Mouse (Mus musculus) forebrain, embryonic 15.5 days (tissue): ENCODE measurements at regions not wholly inside any gene's neighbourhood (a gene's known extent, or its start where the extent isn't known, plus 50 kb on each side); places are given as distances from the start of the nearest gene placed in this dataset.
A peak's percentile ranks its signal among the peaks of the same experiment; 100 is the strongest.

Source experiments
- ATAC-seq: fragments of 200-750 bp; cut with Nextera tagmentation; replicated peaks from 2 replicates; pipeline ENCODE4 v1.8.0; 2017; ENCODE audit warnings: mild to moderate bottlenecking, moderate TSS enrichment, moderate library complexity
- H3K27ac ChIP-seq: fragments of 300-500 bp; sonication (generic); replicated peaks from 2 replicates; pipeline ENCODE4 v1.5.1; 2015; ENCODE audit warnings: mild to moderate bottlenecking, inconsistent platforms
- H3K27me3 ChIP-seq: fragments of 300-500 bp; sonication (generic); 2 replicates; pipeline ENCODE4 v1.6.1; 2015; ENCODE audit warnings: inconsistent platforms
- H3K36me3 ChIP-seq: fragments of 300-500 bp; sonication (generic); 2 replicates; pipeline ENCODE4 v1.6.1; 2015; ENCODE audit warnings: mild to moderate bottlenecking, inconsistent platforms
- H3K4me1 ChIP-seq: fragments of 300-500 bp; sonication (generic); 2 replicates; pipeline ENCODE4 v1.6.1; 2015; ENCODE audit warnings: inconsistent platforms
- H3K4me2 ChIP-seq: fragments of 300-500 bp; sonication (generic); replicated peaks from 2 replicates; pipeline ENCODE4 v1.6.1; 2015; ENCODE audit warnings: mild to moderate bottlenecking, inconsistent platforms
- H3K4me3 ChIP-seq: fragments of 300-500 bp; sonication (generic); 2 replicates; pipeline ENCODE4 v1.5.1; 2015; ENCODE audit warnings: mild to moderate bottlenecking, inconsistent platforms
- H3K9ac ChIP-seq: fragments of 300-500 bp; sonication (generic); replicated peaks from 2 replicates; pipeline ENCODE4 v1.6.1; 2015; ENCODE audit warnings: mild to moderate bottlenecking, inconsistent platforms
- H3K9me3 ChIP-seq: fragments of 300-500 bp; sonication (generic); 2 replicates; pipeline ENCODE4 v1.6.1; 2016; ENCODE audit warnings: inconsistent platforms
- WGBS: fragments of 180-500 bp; shearing (Covaris S2); methylation state at CpG from one replicate; pipeline ENCODE4 v1.1.7; 2015; ENCODE audit warnings: mixed read lengths; 5-methylcytosine and 5-hydroxymethylcytosine counted together

GRCm38 (mm10) chr5:41476001-41476400 is 232.0 kb downstream of the Rab28 start:
- Histone ChIP-seq H3K4me3 (no peak overlapping the region), H3K4me1 (no peaks in the 10 kb centered on the region), H3K27ac (no peak overlapping the region), H3K9me3 (no peaks in the 10 kb centered on the region), H3K4me2 (no peak overlapping the region), H3K9ac (no peak overlapping the region), H3K27me3 (no peaks in the 10 kb centered on the region), H3K36me3 (no peaks in the 10 kb centered on the region)
- ATAC-seq, result peak; percentile 53
- WGBS, result 45% methylated on average over 3 of the region's 3 CpGs

GRCm38 (mm10) chr5:41445512-41446005 is 262.4 kb downstream of the Rab28 start:
- no peak for ATAC-seq
- 72% methylated on average over 2 of the region's 2 CpGs for WGBS
- Histone ChIP-seq H3K27ac (no peak overlapping the region), H3K27me3 (no peaks in the 10 kb centered on the region), H3K9me3 (no peaks in the 10 kb centered on the region), H3K36me3 (no peaks in the 10 kb centered on the region), H3K4me3 (no peak overlapping the region), H3K4me1 (no peaks in the 10 kb centered on the region), H3K4me2 (no peak overlapping the region), H3K9ac (no peak overlapping the region)

GRCm38 (mm10) chr5:41441081-41441480 is 266.9 kb downstream of the Rab28 start:
- 83% methylated on average over 1 of the region's 1 CpGs for WGBS
- H3K27ac ChIP-seq, result no peak overlapping the region
- ATAC-seq, result peak; percentile 69
- H3K36me3 ChIP-seq, result no peaks in the 10 kb centered on the region
- H3K4me3 ChIP-seq, result no peak overlapping the region
- H3K4me1 ChIP-seq, result no peaks in the 10 kb centered on the region
- H3K9me3 ChIP-seq, result no peaks in the 10 kb centered on the region
- no peak overlapping the region for H3K9ac ChIP-seq
- H3K27me3 ChIP-seq, result no peaks in the 10 kb centered on the region
- no peak overlapping the region for H3K4me2 ChIP-seq

GRCm38 (mm10) chr5:41419121-41419874 is 288.7 kb downstream of the Rab28 start:
- Histone ChIP-seq H3K4me3 (no peak overlapping the region), H3K36me3 (no peaks in the 10 kb centered on the region), H3K9ac (no peak overlapping the region), H3K4me2 (no peak overlapping the region), H3K27ac (no peak overlapping the region), H3K4me1 (no peaks in the 10 kb centered on the region), H3K27me3 (no peaks in the 10 kb centered on the region), H3K9me3 (no peaks in the 10 kb centered on the region)
- ATAC-seq, result no peak
- 63% methylated on average over 6 of the region's 6 CpGs for WGBS

GRCm38 (mm10) chr5:41409070-41409668 is 298.8 kb downstream of the Rab28 start:
- Histone ChIP-seq H3K4me2 (no peak overlapping the region), H3K4me3 (no peak overlapping the region), H3K36me3 (no peaks in the 10 kb centered on the region), H3K9me3 (no peaks in the 10 kb centered on the region), H3K4me1 (no peaks in the 10 kb centered on the region), H3K9ac (no peak overlapping the region), H3K27me3 (no peaks in the 10 kb centered on the region), H3K27ac (no peak overlapping the region)
- ATAC-seq, result no peak
- WGBS, result 71% methylated on average over 6 of the region's 6 CpGs

DNA sequence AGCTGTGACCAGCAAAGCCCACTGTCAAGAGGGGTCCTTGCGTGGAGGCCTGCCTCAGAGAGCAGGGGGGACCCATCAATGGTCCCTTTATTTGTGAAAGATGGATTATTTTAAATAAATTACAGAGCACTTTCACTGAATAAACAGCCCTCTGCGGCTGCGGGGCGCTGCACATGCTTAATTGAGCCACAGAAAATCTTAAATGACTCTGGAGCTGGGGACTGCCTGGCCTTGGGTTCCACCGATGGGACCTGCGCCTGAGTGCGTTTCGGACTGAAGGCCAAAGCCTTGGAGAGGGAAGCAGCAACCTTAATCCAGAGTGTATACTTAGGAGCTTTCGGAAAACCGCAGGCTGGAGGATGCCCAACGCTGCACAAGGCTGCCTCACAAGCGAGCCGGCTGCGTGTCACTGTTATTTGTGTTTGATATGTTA is 315.1 kb downstream of the Rab28 start:
- H3K4me3 ChIP-seq, result peak overlapping the region; percentile 17
- H3K36me3 ChIP-seq, result no peaks in the 10 kb centered on the region
- ATAC-seq, result peak; percentile 79
- H3K27ac ChIP-seq, result peak overlapping the region; percentile 45; the same call in 1 of the 2 replicates
- no peaks in the 10 kb centered on the region for H3K9me3 ChIP-seq
- H3K27me3 ChIP-seq, result no peaks in the 10 kb centered on the region
- H3K4me1 ChIP-seq, result peaks cover 16% of the 10 kb centered on the region
- 0 out of 2 replicates have a peak overlapping the region, but pooled peaks have one; percentile 27 for H3K9ac ChIP-seq
- peak overlapping the region; percentile 34 for H3K4me2 ChIP-seq
- WGBS, result 28% methylated on average over 14 of the region's 14 CpGs

DNA sequence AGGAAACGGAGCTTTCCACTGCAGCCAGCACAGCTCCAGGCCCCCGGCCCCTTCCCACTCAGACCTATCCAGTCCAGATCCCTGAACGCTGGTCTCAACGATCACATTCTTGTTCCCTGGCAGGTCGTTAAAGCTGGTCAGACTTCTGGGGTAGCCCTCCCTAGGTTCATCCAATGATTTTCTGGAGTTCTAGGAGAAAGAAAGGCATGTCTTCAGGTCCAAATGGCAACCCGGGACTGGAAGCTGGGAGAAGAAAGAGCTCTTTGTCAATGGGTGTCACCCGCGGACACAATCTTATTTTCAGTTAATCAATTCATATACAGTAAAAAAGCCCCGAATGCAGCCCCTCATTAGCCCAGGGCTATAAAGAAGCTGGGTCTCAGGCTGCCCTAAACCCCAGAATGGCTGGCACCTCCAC is 315.8 kb downstream of the Rab28 start:
- peak; percentile 74 for ATAC-seq
- H3K27ac ChIP-seq, result peak overlapping the region; percentile 47; the same call in 1 of the 2 replicates
- no peaks in the 10 kb centered on the region for H3K9me3 ChIP-seq
- no peaks in the 10 kb centered on the region for H3K36me3 ChIP-seq
- H3K4me1 ChIP-seq, result peaks cover 16% of the 10 kb centered on the region
- H3K27me3 ChIP-seq, result no peaks in the 10 kb centered on the region
- 21% methylated on average over 9 of the region's 9 CpGs for WGBS
- no peak overlapping the region for H3K4me3 ChIP-seq
- H3K4me2 ChIP-seq, result 0 out of 2 replicates have a peak overlapping the region, but pooled peaks have one; percentile 5
- no peak overlapping the region for H3K9ac ChIP-seq

- H3K4me2 ChIP-seq, result no peak overlapping the region
- ATAC-seq, result no peak
- H3K27me3 ChIP-seq, result no peaks in the 10 kb centered on the region
- no peaks in the 10 kb centered on the region; the same call in 1 of the 2 replicates for H3K4me1 ChIP-seq
- H3K27ac ChIP-seq, result no peak overlapping the region
- 72% methylated on average over 3 of the region's 3 CpGs for WGBS
- no peak overlapping the region for H3K4me3 ChIP-seq
- H3K9me3 ChIP-seq, result no peaks in the 10 kb centered on the region
- H3K9ac ChIP-seq, result no peak overlapping the region
- H3K36me3 ChIP-seq, result no peaks in the 10 kb centered on the region
Observed at GRCm38 (mm10) chr5:41373409-41373808, 334.5 kb downstream of the Rab28 start.

GRCm38 (mm10) chr5:41371461-41371860 is 336.5 kb downstream of the Rab28 start:
- no peaks in the 10 kb centered on the region; the same call in 1 of the 2 replicates for H3K4me1 ChIP-seq
- H3K36me3 ChIP-seq, result no peaks in the 10 kb centered on the region
- ATAC-seq, result no peak
- 81% methylated on average over 4 of the region's 4 CpGs for WGBS
- H3K27ac ChIP-seq, result no peak overlapping the region
- no peak overlapping the region for H3K4me2 ChIP-seq
- no peak overlapping the region for H3K4me3 ChIP-seq
- H3K27me3 ChIP-seq, result no peaks in the 10 kb centered on the region
- no peaks in the 10 kb centered on the region for H3K9me3 ChIP-seq
- H3K9ac ChIP-seq, result no peak overlapping the region

GRCm38 (mm10) chr5:41370356-41370755 is 337.6 kb downstream of the Rab28 start:
- no peak overlapping the region for H3K4me2 ChIP-seq
- no peak for ATAC-seq
- no peak overlapping the region for H3K9ac ChIP-seq
- no peaks in the 10 kb centered on the region for H3K27me3 ChIP-seq
- H3K4me1 ChIP-seq, result no peaks in the 10 kb centered on the region; the same call in 1 of the 2 replicates
- no peaks in the 10 kb centered on the region for H3K9me3 ChIP-seq
- H3K4me3 ChIP-seq, result no peak overlapping the region
- H3K27ac ChIP-seq, result no peak overlapping the region
- 65% methylated on average over 4 of the region's 4 CpGs for WGBS
- no peaks in the 10 kb centered on the region for H3K36me3 ChIP-seq

- WGBS, result 53% methylated on average over 3 of the region's 3 CpGs
- Histone ChIP-seq H3K4me3 (no peak overlapping the region), H3K36me3 (no peaks in the 10 kb centered on the region), H3K4me1 (no peaks in the 10 kb centered on the region; the same call in 1 of the 2 replicates), H3K27ac (no peak overlapping the region), H3K4me2 (no peak overlapping the region), H3K9me3 (no peaks in the 10 kb centered on the region), H3K9ac (no peak overlapping the region), H3K27me3 (no peaks in the 10 kb centered on the region)
- ATAC-seq, result no peak
Observed at GRCm38 (mm10) chr5:41369907-41370306, 338.1 kb downstream of the Rab28 start.

DNA sequence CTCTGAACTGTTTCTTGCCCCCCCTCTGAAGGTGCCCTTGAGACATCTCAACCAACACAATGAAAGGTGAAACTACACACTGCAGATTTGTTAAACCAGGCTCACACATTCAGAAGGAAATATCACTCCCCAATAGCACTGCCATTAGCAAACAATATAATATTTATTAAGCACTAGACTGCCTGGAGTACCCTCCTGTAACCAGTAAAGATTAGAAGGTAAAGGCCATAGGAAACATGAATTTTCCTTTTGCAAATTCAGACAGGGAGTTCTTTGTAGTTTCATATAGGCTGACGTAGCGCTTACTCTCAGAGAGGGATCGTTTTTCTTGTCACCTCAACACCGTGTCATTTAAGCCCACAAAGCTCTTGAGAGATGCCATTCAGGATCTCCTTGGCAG is 342.1 kb downstream of the Rab28 start:
- no peaks in the 10 kb centered on the region for H3K36me3 ChIP-seq

More for the DNA sequence above, 342.1 kb downstream of the Rab28 start:
- Histone ChIP-seq H3K9ac (no peak overlapping the region), H3K27ac (no peak overlapping the region), H3K4me1 (no peaks in the 10 kb centered on the region), H3K27me3 (no peaks in the 10 kb centered on the region), H3K9me3 (no peaks in the 10 kb centered on the region), H3K4me3 (no peak overlapping the region), H3K4me2 (no peak overlapping the region)
- no peak for ATAC-seq
- 83% methylated on average over 4 of the region's 4 CpGs for WGBS
